Mouse (Mus musculus): ENCODE data around the gene Vrk3. TPM values are rescaled to one million over a fixed set of nuclear protein-coding genes. Genes with fewer than 3 reads are reported as not detected.
A peak's percentile ranks its signal among the peaks of the same experiment; 100 is the strongest.

The Vrk3 gene
- polyA plus RNA-seq, 1 experiment from 2014 or later = 24.8 TPM

GRCm38 (mm10) chr7:44776849-44777498 lies 28.8 kb downstream of the Vrk3 start:
- Histone ChIP-seq H3K4me3 (ENCODE audit: low read depth, low read length) (no peak overlapping the region), H3K4me2 (ENCODE audit: low read depth, low read length) (no peak overlapping the region), H3K27me3 (replicated peaks; ENCODE audit: control insufficient read depth, insufficient read depth, low read length) (no peaks in the 10 kb centered on the region), H3K4me1 (ENCODE audit: control insufficient read depth, insufficient read depth, low read length) (no peaks in the 10 kb centered on the region), H3K36me3 (ENCODE audit: control insufficient read depth, insufficient read depth, low read length) (peaks cover 56% of the 10 kb centered on the region), H3K9me3 (ENCODE audit: control insufficient read depth, low read length) (no peaks in the 10 kb centered on the region), H3K27ac (replicated peaks; ENCODE audit: low read depth, low read length) (no peak overlapping the region), H3K9ac (ENCODE audit: low read depth, low read length) (no peak overlapping the region)
- ATAC-seq (ENCODE audit: low read depth) = no peak
- DNase-seq (ENCODE audit: low spot score) = peak; percentile 9
- 79% methylated on average over 9 of the region's 9 CpGs for WGBS

DNA sequence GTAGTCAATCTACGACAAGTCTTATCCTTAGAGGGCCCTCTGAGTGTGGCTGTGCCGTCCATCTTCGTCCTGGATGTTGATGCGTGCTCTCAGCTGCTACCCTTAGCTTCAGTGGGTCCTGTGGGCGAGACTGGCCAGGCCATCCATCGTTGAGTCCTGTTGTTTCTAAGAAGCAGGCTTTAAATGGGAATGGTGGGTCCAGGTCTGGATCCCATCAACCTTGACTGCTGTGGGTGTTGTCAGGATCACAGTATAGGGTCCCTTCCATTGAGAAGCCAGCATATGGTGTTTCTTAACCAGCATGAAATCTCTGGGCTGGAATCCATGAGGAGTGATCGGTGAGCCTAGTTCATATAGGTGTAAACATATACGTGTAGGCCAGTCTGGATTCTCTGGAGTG lies 31.9 kb downstream of the Vrk3 start:
- no peak overlapping the region for H3K27ac ChIP-seq (replicated peaks; ENCODE audit: low read depth, low read length)
- no peaks in the 10 kb centered on the region for H3K4me1 ChIP-seq (ENCODE audit: control insufficient read depth, insufficient read depth, low read length)
- ATAC-seq (ENCODE audit: low read depth) (no peak), DNase-seq (ENCODE audit: low spot score) (no peak)
- H3K4me3 ChIP-seq (ENCODE audit: low read depth, low read length) = no peak overlapping the region
- H3K9me3 ChIP-seq (ENCODE audit: control insufficient read depth, low read length) = no peaks in the 10 kb centered on the region
- H3K9ac ChIP-seq (ENCODE audit: low read depth, low read length) = no peak overlapping the region
- peaks cover 25% of the 10 kb centered on the region for H3K36me3 ChIP-seq (ENCODE audit: control insufficient read depth, insufficient read depth, low read length)
- H3K4me2 ChIP-seq (ENCODE audit: low read depth, low read length) = no peak overlapping the region
- 76% methylated on average over 8 of the region's 8 CpGs for WGBS
- no peaks in the 10 kb centered on the region for H3K27me3 ChIP-seq (replicated peaks; ENCODE audit: control insufficient read depth, insufficient read depth, low read length)

DNA sequence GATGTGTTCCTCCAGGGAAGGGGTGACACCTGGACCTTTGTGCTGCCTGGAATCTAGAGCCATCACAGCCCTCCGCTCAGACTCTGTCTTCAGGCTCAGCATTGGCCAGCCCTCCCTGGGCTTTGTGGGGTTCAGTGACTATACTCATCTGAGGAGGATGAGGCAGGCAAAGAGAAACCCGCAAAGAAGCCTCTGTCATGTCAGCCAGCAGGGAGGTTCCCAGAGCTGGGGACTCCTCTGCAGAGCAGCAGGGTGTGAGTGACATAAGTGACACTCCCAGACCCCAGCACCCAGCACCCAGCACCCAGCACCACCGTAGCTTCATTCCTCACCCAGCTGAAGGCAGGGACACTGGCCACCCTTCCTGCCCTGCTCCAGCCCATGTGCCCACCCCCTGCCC lies 41.3 kb downstream of the Vrk3 start:
- WGBS = 67% methylated on average over 2 of the region's 3 CpGs
- Histone ChIP-seq H3K4me3 (ENCODE audit: low read depth, low read length) (no peak overlapping the region), H3K9me3 (ENCODE audit: control insufficient read depth, low read length) (peaks cover 5% of the 10 kb centered on the region; the same call in 1 of the 2 replicates), H3K27ac (replicated peaks; ENCODE audit: low read depth, low read length) (no peak overlapping the region), H3K4me1 (ENCODE audit: control insufficient read depth, insufficient read depth, low read length) (no peaks in the 10 kb centered on the region), H3K4me2 (ENCODE audit: low read depth, low read length) (no peak overlapping the region), H3K36me3 (ENCODE audit: control insufficient read depth, insufficient read depth, low read length) (no peaks in the 10 kb centered on the region), H3K27me3 (replicated peaks; ENCODE audit: control insufficient read depth, insufficient read depth, low read length) (no peaks in the 10 kb centered on the region), H3K9ac (ENCODE audit: low read depth, low read length) (no peak overlapping the region)
- no peak for DNase-seq (ENCODE audit: low spot score)
- ATAC-seq (ENCODE audit: low read depth) = no peak

- Histone ChIP-seq H3K9me3 (ENCODE audit: control insufficient read depth, low read length) (peaks cover 5% of the 10 kb centered on the region; the same call in 1 of the 2 replicates), H3K4me3 (ENCODE audit: low read depth, low read length) (no peak overlapping the region), H3K9ac (ENCODE audit: low read depth, low read length) (no peak overlapping the region), H3K27me3 (replicated peaks; ENCODE audit: control insufficient read depth, insufficient read depth, low read length) (no peaks in the 10 kb centered on the region), H3K36me3 (ENCODE audit: control insufficient read depth, insufficient read depth, low read length) (no peaks in the 10 kb centered on the region), H3K4me1 (ENCODE audit: control insufficient read depth, insufficient read depth, low read length) (no peaks in the 10 kb centered on the region), H3K4me2 (ENCODE audit: low read depth, low read length) (no peak overlapping the region), H3K27ac (replicated peaks; ENCODE audit: low read depth, low read length) (no peak overlapping the region)
- 69% methylated on average over 4 of the region's 4 CpGs for whole genome bisulfite sequencing
- no peak for ATAC-seq (ENCODE audit: low read depth)
- DNase-seq (ENCODE audit: low spot score) = no peak
Measured at GRCm38 (mm10) chr7:44790066-44790465, 41.9 kb downstream of the Vrk3 start.

GRCm38 (mm10) chr7:44792781-44793180 lies 44.6 kb downstream of the Vrk3 start:
- Histone ChIP-seq H3K4me3 (ENCODE audit: low read depth, low read length) (no peak overlapping the region), H3K36me3 (ENCODE audit: control insufficient read depth, insufficient read depth, low read length) (no peaks in the 10 kb centered on the region), H3K27ac (replicated peaks; ENCODE audit: low read depth, low read length) (no peak overlapping the region), H3K27me3 (replicated peaks; ENCODE audit: control insufficient read depth, insufficient read depth, low read length) (no peaks in the 10 kb centered on the region), H3K9ac (ENCODE audit: low read depth, low read length) (no peak overlapping the region), H3K4me1 (ENCODE audit: control insufficient read depth, insufficient read depth, low read length) (no peaks in the 10 kb centered on the region), H3K9me3 (ENCODE audit: control insufficient read depth, low read length) (peaks cover 5% of the 10 kb centered on the region; the same call in 1 of the 2 replicates), H3K4me2 (ENCODE audit: low read depth, low read length) (no peak overlapping the region)
- no peak for DNase-seq (ENCODE audit: low spot score)
- ATAC-seq (ENCODE audit: low read depth) = no peak
- 77% methylated on average over 6 of the region's 6 CpGs for WGBS

- no peak overlapping the region for H3K9ac ChIP-seq (ENCODE audit: low read depth, low read length)
- H3K27me3 ChIP-seq (replicated peaks; ENCODE audit: control insufficient read depth, insufficient read depth, low read length) = no peaks in the 10 kb centered on the region
- no peak overlapping the region for H3K27ac ChIP-seq (replicated peaks; ENCODE audit: low read depth, low read length)
- H3K36me3 ChIP-seq (ENCODE audit: control insufficient read depth, insufficient read depth, low read length) = peaks cover 14% of the 10 kb centered on the region
- no peak overlapping the region for H3K4me2 ChIP-seq (ENCODE audit: low read depth, low read length)
- H3K9me3 ChIP-seq (ENCODE audit: control insufficient read depth, low read length) = no peaks in the 10 kb centered on the region
- WGBS = 76% methylated on average over 2 of the region's 2 CpGs
- DNase-seq (ENCODE audit: low spot score) (no peak), ATAC-seq (ENCODE audit: low read depth) (no peak)
- H3K4me1 ChIP-seq (ENCODE audit: control insufficient read depth, insufficient read depth, low read length) = no peaks in the 10 kb centered on the region
- H3K4me3 ChIP-seq (ENCODE audit: low read depth, low read length) = no peak overlapping the region
Measured at GRCm38 (mm10) chr7:44808927-44809326, 60.7 kb downstream of the Vrk3 start.

- H3K9ac ChIP-seq (ENCODE audit: low read depth, low read length) = no peak overlapping the region
- H3K36me3 ChIP-seq (ENCODE audit: control insufficient read depth, insufficient read depth, low read length) = peaks cover 18% of the 10 kb centered on the region
- no peaks in the 10 kb centered on the region for H3K9me3 ChIP-seq (ENCODE audit: control insufficient read depth, low read length)
- H3K27me3 ChIP-seq (replicated peaks; ENCODE audit: control insufficient read depth, insufficient read depth, low read length) = no peaks in the 10 kb centered on the region
- no peak for ATAC-seq (ENCODE audit: low read depth)
- no peak overlapping the region for H3K4me2 ChIP-seq (ENCODE audit: low read depth, low read length)
- no peak overlapping the region for H3K27ac ChIP-seq (replicated peaks; ENCODE audit: low read depth, low read length)
- no peak for DNase-seq (ENCODE audit: low spot score)
- H3K4me3 ChIP-seq (ENCODE audit: low read depth, low read length) = no peak overlapping the region
- no peaks in the 10 kb centered on the region for H3K4me1 ChIP-seq (ENCODE audit: control insufficient read depth, insufficient read depth, low read length)
- WGBS = 93% methylated on average over 3 of the region's 3 CpGs
Measured at GRCm38 (mm10) chr7:44809466-44809865, 61.3 kb downstream of the Vrk3 start.

GRCm38 (mm10) chr7:44810365-44810764 lies 62.2 kb downstream of the Vrk3 start:
- H3K4me2 ChIP-seq (ENCODE audit: low read depth, low read length) = no peak overlapping the region
- no peaks in the 10 kb centered on the region for H3K27me3 ChIP-seq (replicated peaks; ENCODE audit: control insufficient read depth, insufficient read depth, low read length)
- ATAC-seq (ENCODE audit: low read depth) (no peak), DNase-seq (ENCODE audit: low spot score) (no peak)
- H3K4me3 ChIP-seq (ENCODE audit: low read depth, low read length) = no peak overlapping the region
- peaks cover 18% of the 10 kb centered on the region for H3K36me3 ChIP-seq (ENCODE audit: control insufficient read depth, insufficient read depth, low read length)
- no peak overlapping the region for H3K9ac ChIP-seq (ENCODE audit: low read depth, low read length)
- H3K27ac ChIP-seq (replicated peaks; ENCODE audit: low read depth, low read length) = no peak overlapping the region
- no peaks in the 10 kb centered on the region for H3K4me1 ChIP-seq (ENCODE audit: control insufficient read depth, insufficient read depth, low read length)
- no peaks in the 10 kb centered on the region for H3K9me3 ChIP-seq (ENCODE audit: control insufficient read depth, low read length)
- WGBS = 77% methylated on average over 4 of the region's 4 CpGs

GRCm38 (mm10) chr7:44810819-44811557 lies 62.8 kb downstream of the Vrk3 start:
- peaks cover 18% of the 10 kb centered on the region for H3K36me3 ChIP-seq (ENCODE audit: control insufficient read depth, insufficient read depth, low read length)
- no peak overlapping the region for H3K4me3 ChIP-seq (ENCODE audit: low read depth, low read length)
- 83% methylated on average over 7 of the region's 7 CpGs for WGBS
- H3K9me3 ChIP-seq (ENCODE audit: control insufficient read depth, low read length) = no peaks in the 10 kb centered on the region
- no peak for ATAC-seq (ENCODE audit: low read depth)
- H3K4me2 ChIP-seq (ENCODE audit: low read depth, low read length) = no peak overlapping the region
- no peak overlapping the region for H3K9ac ChIP-seq (ENCODE audit: low read depth, low read length)
- H3K4me1 ChIP-seq (ENCODE audit: control insufficient read depth, insufficient read depth, low read length) = no peaks in the 10 kb centered on the region
- DNase-seq (ENCODE audit: low spot score) = no peak
- H3K27ac ChIP-seq (replicated peaks; ENCODE audit: low read depth, low read length) = no peak overlapping the region
- H3K27me3 ChIP-seq (replicated peaks; ENCODE audit: control insufficient read depth, insufficient read depth, low read length) = no peaks in the 10 kb centered on the region

Data from embryonic facial prominence, embryonic 14.5 days (tissue).